Mouse (Mus musculus): ENCODE data around the gene Slc18a2. TPM values are rescaled to one million over a fixed set of nuclear protein-coding genes. Genes with fewer than 3 reads are reported as not detected.

The Slc18a2 gene
- 26.1 and 28.6 TPM in 2 replicates for polyA plus RNA-seq (2015; fragmentation: Nextera tagmentation; extraction: Ambion mirVana)

- Histone ChIP-seq H3K9me3 (replicated peaks) (peaks cover 7% of the 10 kb centered on the region; the same call in 1 of the 2 replicates), H3K9ac (peak within 1 kb of the TSS; percentile 74), H3K4me2 (peak within 1 kb of the TSS; percentile 77), H3K27me3 (peaks cover 31% of the 10 kb centered on the region), H3K27ac (peak within 1 kb of the TSS; percentile 40; the same call in 1 of the 2 replicates), H3K36me3 (ENCODE audit: poor library complexity, severe bottlenecking) (no peaks in the 10 kb centered on the region), H3K4me3 (peak within 1 kb of the TSS; percentile 51), H3K4me1 (peaks cover 38% of the 10 kb centered on the region)
- WGBS, result under 1% methylated on average over 55 of the region's 55 CpGs
- ATAC-seq, result peak; percentile 72
Measured at GRCm38 (mm10) chr19:59260718-59261442, at the start of gene Slc18a2. Slc18a2 (plus strand) TSS chr19:59260896.

DNA sequence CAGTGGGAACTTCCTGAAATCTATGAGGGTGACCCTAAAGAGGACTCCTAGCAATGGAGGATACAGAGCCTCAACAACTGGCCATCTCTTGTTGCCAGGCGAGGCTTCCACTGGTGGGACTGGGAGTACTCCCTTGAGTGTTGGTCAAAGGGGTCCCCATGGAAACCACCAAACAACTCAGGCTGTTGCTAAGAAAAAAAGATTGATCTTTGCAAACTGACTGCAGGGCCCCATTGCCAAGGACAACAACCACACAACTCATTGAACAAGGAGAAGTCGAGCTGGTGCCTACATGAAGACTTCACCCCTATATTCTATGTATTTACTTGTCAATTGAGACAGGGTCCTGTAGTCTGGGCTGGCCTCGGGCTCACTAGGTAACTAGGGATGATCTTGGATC lies 43.8 kb upstream of the Slc18a2 start:
- no peaks in the 10 kb centered on the region for H3K9me3 ChIP-seq (replicated peaks)
- no peak overlapping the region for H3K27ac ChIP-seq
- no peak overlapping the region for H3K9ac ChIP-seq
- no peak for ATAC-seq
- no peak overlapping the region for H3K4me2 ChIP-seq
- no peak overlapping the region for H3K4me3 ChIP-seq
- H3K4me1 ChIP-seq, result no peaks in the 10 kb centered on the region
- no peaks in the 10 kb centered on the region for H3K36me3 ChIP-seq (ENCODE audit: poor library complexity, severe bottlenecking)
- WGBS, result 79% methylated on average over 3 of the region's 3 CpGs
- no peaks in the 10 kb centered on the region for H3K27me3 ChIP-seq

DNA sequence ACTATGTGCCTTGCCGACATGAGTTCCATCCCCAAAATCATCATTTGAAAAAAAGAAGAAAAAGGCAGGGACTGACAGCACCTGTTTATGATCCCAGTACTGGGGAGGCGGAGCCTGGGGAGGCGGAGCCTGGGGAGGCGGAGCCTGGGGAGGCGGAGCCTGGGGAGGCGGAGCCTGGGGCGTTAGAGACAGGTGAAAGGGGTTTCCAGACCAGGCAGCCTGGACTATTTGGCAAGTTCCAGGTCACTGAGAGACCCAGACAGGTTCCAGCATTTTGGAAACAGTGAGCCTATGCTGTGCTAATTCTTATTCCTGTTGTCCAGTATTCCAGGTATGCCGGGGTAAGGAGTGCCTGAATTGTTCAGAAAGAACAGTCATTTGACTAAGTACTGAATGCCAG lies 41.7 kb upstream of the Slc18a2 start, which contains the start of gene Kcnk18:
TSS of gene Kcnk18 (plus strand) at position 224 of the 400 bp plus-strand sequence.
- no peak within 1 kb of the TSS for H3K27ac ChIP-seq
- WGBS, result 94% methylated on average over 8 of the region's 8 CpGs
- H3K4me1 ChIP-seq, result no peaks in the 10 kb centered on the region
- no peak for ATAC-seq
- no peaks in the 10 kb centered on the region for H3K9me3 ChIP-seq (replicated peaks)
- H3K27me3 ChIP-seq, result no peaks in the 10 kb centered on the region
- no peak within 1 kb of the TSS for H3K9ac ChIP-seq
- H3K36me3 ChIP-seq (ENCODE audit: poor library complexity, severe bottlenecking), result no peaks in the 10 kb centered on the region
- H3K4me2 ChIP-seq, result no peak within 1 kb of the TSS
- no peak within 1 kb of the TSS for H3K4me3 ChIP-seq

DNA sequence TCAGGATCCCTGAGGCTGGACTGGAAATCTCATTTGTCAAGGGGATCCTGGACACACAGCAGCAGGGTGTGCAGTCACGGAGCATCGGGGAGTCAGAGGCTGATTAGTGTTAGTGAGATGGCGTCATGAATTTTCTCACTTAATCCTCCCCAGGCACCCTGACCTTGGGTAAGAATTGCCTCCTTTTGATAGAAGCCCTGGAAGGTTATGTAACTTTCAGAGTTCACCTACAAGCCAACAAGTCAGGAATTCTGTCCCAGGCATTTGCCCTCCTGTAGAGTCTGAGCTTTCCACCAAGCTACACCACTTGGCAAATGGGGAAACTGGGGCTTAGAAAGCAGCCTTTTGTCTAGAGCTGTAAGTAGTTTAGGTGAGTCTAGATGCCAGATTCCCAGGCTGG lies 39.6 kb upstream of the Slc18a2 start:
- Histone ChIP-seq H3K27me3 (no peaks in the 10 kb centered on the region), H3K4me3 (no peak overlapping the region), H3K9ac (no peak overlapping the region), H3K27ac (no peak overlapping the region), H3K36me3 (ENCODE audit: poor library complexity, severe bottlenecking) (no peaks in the 10 kb centered on the region), H3K4me1 (no peaks in the 10 kb centered on the region), H3K4me2 (no peak overlapping the region), H3K9me3 (replicated peaks) (no peaks in the 10 kb centered on the region)
- ATAC-seq, result no peak
- 76% methylated on average over 3 of the region's 3 CpGs for WGBS

- Histone ChIP-seq H3K4me1 (no peaks in the 10 kb centered on the region), H3K36me3 (ENCODE audit: poor library complexity, severe bottlenecking) (no peaks in the 10 kb centered on the region), H3K9ac (no peak overlapping the region), H3K27me3 (no peaks in the 10 kb centered on the region), H3K4me3 (no peak overlapping the region), H3K27ac (no peak overlapping the region), H3K9me3 (replicated peaks) (no peaks in the 10 kb centered on the region), H3K4me2 (no peak overlapping the region)
- ATAC-seq, result no peak
- WGBS, result 66% methylated on average over 3 of the region's 3 CpGs
Measured at GRCm38 (mm10) chr19:59228376-59228775, 32.3 kb upstream of the Slc18a2 start.

DNA sequence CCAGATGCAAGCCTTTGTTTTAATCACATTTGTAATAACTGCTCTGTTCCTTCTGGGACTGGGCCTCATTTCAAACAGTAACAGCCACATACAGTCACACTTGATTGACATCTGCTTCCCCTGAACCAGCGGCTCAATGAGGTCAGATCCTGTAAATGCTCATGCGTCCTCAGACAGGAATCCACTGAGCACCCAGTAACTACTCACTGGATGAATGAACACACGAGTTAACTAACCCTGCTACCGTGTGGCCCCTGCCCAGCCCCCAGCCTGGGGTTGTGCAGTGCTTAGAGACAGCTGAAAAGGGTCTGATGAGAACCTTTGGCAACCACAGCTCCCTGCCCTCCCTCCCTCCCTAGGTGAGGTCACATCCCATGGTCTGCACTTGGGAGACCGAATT lies 27.9 kb upstream of the Slc18a2 start:
- Histone ChIP-seq H3K9me3 (replicated peaks) (no peaks in the 10 kb centered on the region; the same call in 1 of the 2 replicates), H3K4me1 (no peaks in the 10 kb centered on the region), H3K4me3 (no peak overlapping the region), H3K36me3 (ENCODE audit: poor library complexity, severe bottlenecking) (no peaks in the 10 kb centered on the region), H3K4me2 (no peak overlapping the region), H3K27ac (no peak overlapping the region), H3K9ac (no peak overlapping the region), H3K27me3 (no peaks in the 10 kb centered on the region)
- WGBS, result 70% methylated on average over 5 of the region's 5 CpGs
- no peak for ATAC-seq

- Histone ChIP-seq H3K27ac (no peak overlapping the region), H3K4me2 (no peak overlapping the region), H3K27me3 (no peaks in the 10 kb centered on the region), H3K9ac (no peak overlapping the region), H3K36me3 (ENCODE audit: poor library complexity, severe bottlenecking) (no peaks in the 10 kb centered on the region), H3K9me3 (replicated peaks) (no peaks in the 10 kb centered on the region; the same call in 1 of the 2 replicates), H3K4me1 (no peaks in the 10 kb centered on the region), H3K4me3 (no peak overlapping the region)
- 88% methylated on average over 18 of the region's 18 CpGs for WGBS
- no peak for ATAC-seq
Measured at GRCm38 (mm10) chr19:59235001-59235400, 25.7 kb upstream of the Slc18a2 start.

DNA sequence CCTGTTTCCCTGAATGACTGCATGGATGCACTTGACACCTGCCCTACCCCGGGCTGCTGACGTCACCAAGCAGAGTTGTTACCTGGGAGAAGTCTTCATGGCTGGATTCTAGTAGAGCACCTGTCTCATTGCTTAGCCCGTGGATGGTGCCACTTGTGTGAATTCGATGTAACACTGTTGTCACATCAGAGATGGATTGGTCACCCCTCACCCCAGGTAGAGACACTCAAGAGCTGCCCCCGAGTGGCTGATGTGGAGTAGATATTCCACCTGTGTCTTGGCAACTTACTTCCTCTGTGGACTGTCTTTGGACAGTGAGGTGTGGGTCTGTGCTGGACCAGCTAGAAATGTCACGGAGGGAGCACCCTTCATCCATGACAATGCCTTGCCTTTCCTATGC lies 24.6 kb upstream of the Slc18a2 start:
- H3K4me2 ChIP-seq, result no peak overlapping the region
- no peak for ATAC-seq

DNA sequence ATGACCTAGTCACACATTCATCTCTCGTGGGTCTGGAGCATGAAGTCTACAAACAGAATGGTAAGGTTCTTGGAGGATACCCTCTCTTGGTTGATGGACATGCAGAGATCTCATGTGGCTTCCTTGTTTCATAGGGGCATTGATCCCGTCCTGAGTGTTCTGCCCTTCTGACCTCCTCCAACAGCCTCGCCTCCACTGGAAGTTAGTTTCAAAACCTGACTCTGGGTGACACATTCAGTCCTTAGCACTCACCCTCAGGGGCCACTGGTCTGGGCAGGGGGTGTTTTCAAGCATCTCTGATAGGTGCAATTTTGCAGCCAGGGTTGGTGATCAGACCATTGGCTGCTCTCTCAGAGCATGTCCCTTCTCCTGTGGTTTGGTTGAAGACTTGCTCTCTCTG lies 22.1 kb upstream of the Slc18a2 start:
- 82% methylated on average over 3 of the region's 3 CpGs for WGBS
- H3K4me3 ChIP-seq, result no peak overlapping the region
- ATAC-seq, result no peak

More for the DNA sequence above, 24.6 kb upstream of the Slc18a2 start:
- H3K36me3 ChIP-seq (ENCODE audit: poor library complexity, severe bottlenecking), result no peaks in the 10 kb centered on the region
- 79% methylated on average over 6 of the region's 6 CpGs for WGBS
- H3K27ac ChIP-seq, result no peak overlapping the region
- no peak overlapping the region for H3K4me3 ChIP-seq
- no peaks in the 10 kb centered on the region for H3K27me3 ChIP-seq
- H3K4me1 ChIP-seq, result no peaks in the 10 kb centered on the region
- no peak overlapping the region for H3K9ac ChIP-seq
- no peaks in the 10 kb centered on the region; the same call in 1 of the 2 replicates for H3K9me3 ChIP-seq (replicated peaks)

GRCm38 (mm10) chr19:59239124-59239817 lies 21.4 kb upstream of the Slc18a2 start:
- no peak overlapping the region for H3K4me2 ChIP-seq
- no peak overlapping the region for H3K9ac ChIP-seq
- H3K9me3 ChIP-seq (replicated peaks), result no peaks in the 10 kb centered on the region
- no peaks in the 10 kb centered on the region for H3K27me3 ChIP-seq
- H3K4me3 ChIP-seq, result no peak overlapping the region
- peak; percentile 69 for ATAC-seq
- 23% methylated on average over 17 of the region's 17 CpGs for WGBS
- no peak overlapping the region for H3K27ac ChIP-seq
- H3K4me1 ChIP-seq, result no peaks in the 10 kb centered on the region
- no peaks in the 10 kb centered on the region for H3K36me3 ChIP-seq (ENCODE audit: poor library complexity, severe bottlenecking)

More for the DNA sequence above, 22.1 kb upstream of the Slc18a2 start:
- no peak overlapping the region for H3K27ac ChIP-seq
- H3K4me2 ChIP-seq, result no peak overlapping the region
- H3K4me1 ChIP-seq, result no peaks in the 10 kb centered on the region
- H3K9ac ChIP-seq, result no peak overlapping the region
- H3K27me3 ChIP-seq, result no peaks in the 10 kb centered on the region
- no peaks in the 10 kb centered on the region; the same call in 1 of the 2 replicates for H3K9me3 ChIP-seq (replicated peaks)
- no peaks in the 10 kb centered on the region for H3K36me3 ChIP-seq (ENCODE audit: poor library complexity, severe bottlenecking)

- 88% methylated on average over 4 of the region's 4 CpGs for WGBS
- Histone ChIP-seq H3K27me3 (no peaks in the 10 kb centered on the region), H3K27ac (no peak overlapping the region), H3K4me1 (0 out of 2 replicates have a peak, but pooled peaks cover 3% of the 10 kb centered on the region), H3K4me3 (no peak overlapping the region), H3K4me2 (no peak overlapping the region), H3K9me3 (replicated peaks) (no peaks in the 10 kb centered on the region), H3K36me3 (ENCODE audit: poor library complexity, severe bottlenecking) (no peaks in the 10 kb centered on the region), H3K9ac (no peak overlapping the region)
- ATAC-seq, result no peak
Measured at GRCm38 (mm10) chr19:59241987-59242386, 18.7 kb upstream of the Slc18a2 start.

DNA sequence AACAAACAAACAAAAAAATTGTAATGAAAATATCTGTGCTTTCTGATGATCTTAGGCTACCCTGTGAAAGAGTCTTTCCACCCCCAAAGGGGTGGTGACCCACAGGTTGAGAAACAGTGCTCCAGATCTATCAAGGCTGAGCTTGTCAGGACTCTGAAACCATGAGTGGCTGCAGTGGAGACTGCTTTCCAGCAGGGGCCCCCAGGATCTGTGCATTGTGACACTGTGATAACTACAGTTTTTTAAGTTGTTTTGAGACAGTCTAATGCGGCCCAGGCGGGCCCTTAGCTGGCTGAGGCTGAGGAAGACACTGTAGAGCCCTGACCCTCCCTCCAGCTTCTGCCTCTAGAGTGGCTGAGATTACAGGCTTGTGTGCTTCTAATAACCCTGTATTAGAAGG lies 17.6 kb upstream of the Slc18a2 start:
- H3K27ac ChIP-seq, result no peak overlapping the region
- WGBS, result 97% methylated on average over 2 of the region's 2 CpGs
- H3K4me2 ChIP-seq, result no peak overlapping the region
- no peaks in the 10 kb centered on the region for H3K27me3 ChIP-seq
- 0 out of 2 replicates have a peak, but pooled peaks cover 3% of the 10 kb centered on the region for H3K4me1 ChIP-seq
- no peaks in the 10 kb centered on the region for H3K9me3 ChIP-seq (replicated peaks)
- H3K9ac ChIP-seq, result no peak overlapping the region
- no peak overlapping the region for H3K4me3 ChIP-seq
- no peaks in the 10 kb centered on the region for H3K36me3 ChIP-seq (ENCODE audit: poor library complexity, severe bottlenecking)
- ATAC-seq, result no peak
